Mouse (Mus musculus) spleen, adult 2 months (tissue): Measurements from ENCODE around the gene Ppm1b.

Experiments used
- CTCF ChIP-seq: fragments of 200-500 bp; IDR thresholded peaks from 2 replicates; pipeline ENCODE4 v1.5.1; 2011; ENCODE audit warnings: mild to moderate bottlenecking, inconsistent platforms; ENCODE audit not compliant: insufficient read depth, insufficient read length, insufficient replicate concordance; ENCODE audit errors: extremely low read depth
- POLR2A ChIP-seq: fragments of 200-500 bp; IDR thresholded peaks from 2 replicates; pipeline ENCODE4 v1.6.1; 2011; ENCODE audit warnings: low read depth, low read length, inconsistent platforms

GRCm38 (mm10) chr17:84937220-84937619 is 19.3 kb upstream of the Ppm1b start:
- TF ChIP-seq CTCF (no peak), POLR2A (no peak)
